Mouse (Mus musculus) cerebellum, postnatal 14 days (tissue): ENCODE measurements around the gene Zfp770.
"Not testable (repeated sequence)": the region's sequence is repeated elsewhere in the genome, so short reads cannot be mapped to it uniquely, and the experiment has no call there.

ENCODE experiments used
- DNase-seq, 2 experiments: peaks; one replicate each; pipeline ENCODE4 v3.0.0; 2021; ENCODE audit warnings: mixed read lengths in 2 of 2

The Zfp770 gene

GRCm38 (mm10) chr2:114200932-114201559 is at the start of gene Zfp770:
Zfp770 (minus strand) TSS chr2:114201469.
- DNase-seq, result peak; percentile 87 to 91

- no peak for DNase-seq
Measured at GRCm38 (mm10) chr2:114249440-114249839, 48.2 kb upstream of the Zfp770 start.

DNA sequence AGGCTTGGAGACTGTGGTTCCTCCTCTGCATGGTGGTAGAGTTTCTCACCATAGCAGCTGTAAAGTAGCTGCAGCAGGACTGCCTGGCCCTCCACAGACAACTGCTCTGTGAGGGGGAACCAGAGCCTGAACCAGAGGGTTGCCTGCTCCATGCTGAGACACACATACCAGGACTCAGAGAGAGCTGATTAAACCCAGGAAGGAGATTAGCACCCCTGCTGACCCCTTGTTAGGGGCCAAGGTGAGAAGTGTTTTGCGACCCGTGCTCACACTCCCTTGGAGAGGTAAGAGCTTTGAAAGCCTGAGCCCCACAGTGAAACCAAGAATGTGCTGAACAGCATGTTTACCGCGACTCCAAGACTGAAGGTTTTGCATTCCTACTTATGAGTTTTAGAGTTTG is 36.4 kb upstream of the Zfp770 start:
- no peak for DNase-seq

GRCm38 (mm10) chr2:114236566-114236965 is 35.3 kb upstream of the Zfp770 start:
- no peak for DNase-seq

GRCm38 (mm10) chr2:114235584-114235983 is 34.3 kb upstream of the Zfp770 start:
- DNase-seq, result no peak

DNA sequence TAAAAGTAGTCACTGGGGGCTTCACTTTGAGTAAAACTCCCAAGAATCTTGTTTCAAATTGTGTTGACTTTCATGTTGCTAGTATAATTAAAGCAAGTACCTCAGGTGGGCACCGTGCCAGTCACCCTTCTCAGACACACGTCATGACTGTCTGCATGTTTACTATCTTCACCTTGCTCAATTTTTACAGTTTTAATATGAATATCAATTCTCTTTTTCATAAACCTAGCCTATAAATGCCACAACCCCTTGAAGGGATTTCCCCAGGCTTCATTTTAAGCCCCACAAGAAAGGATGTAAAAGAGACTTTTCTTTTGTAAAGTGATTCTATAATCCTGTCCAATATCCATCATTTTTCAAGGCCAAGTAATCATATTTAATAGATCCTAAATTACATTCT is 30.0 kb upstream of the Zfp770 start:
- peak; percentile 5 to 16 for DNase-seq

DNA sequence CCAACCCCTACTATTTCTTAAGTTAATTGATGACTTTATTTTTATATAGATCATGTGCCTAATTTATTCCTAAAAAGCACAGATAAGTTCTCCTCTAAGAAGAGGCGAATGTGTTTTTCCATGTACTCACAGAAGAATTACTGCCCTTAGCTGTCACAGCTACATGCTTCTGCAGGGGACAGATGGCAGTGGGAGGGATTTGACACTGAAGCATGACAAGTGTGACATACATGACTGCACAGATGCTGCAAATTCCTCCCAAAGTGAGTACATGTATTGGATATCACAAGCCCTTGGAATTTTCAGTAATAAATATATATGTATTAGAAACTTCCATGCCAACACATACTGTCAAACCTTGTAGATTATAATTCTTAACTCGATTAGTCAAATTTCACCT is 27.4 kb upstream of the Zfp770 start:
- DNase-seq, result no peak

GRCm38 (mm10) chr2:114205036-114205435 is 3.8 kb upstream of the Zfp770 start:
- DNase-seq, result no peak

- peak in 1 of 2 experiments; percentile 8 for DNase-seq
Measured at GRCm38 (mm10) chr2:114201574-114201973, 305 bp upstream of the Zfp770 start.

GRCm38 (mm10) chr2:114196421-114196820 is 4.8 kb downstream of the Zfp770 start:
- DNase-seq, result no peak

GRCm38 (mm10) chr2:114186924-114187323 is 14.3 kb downstream of the Zfp770 start, which contains the start of gene Aqr:
Aqr (minus strand) TSS chr2:114187024.
- not testable (repeated sequence) for DNase-seq

DNA sequence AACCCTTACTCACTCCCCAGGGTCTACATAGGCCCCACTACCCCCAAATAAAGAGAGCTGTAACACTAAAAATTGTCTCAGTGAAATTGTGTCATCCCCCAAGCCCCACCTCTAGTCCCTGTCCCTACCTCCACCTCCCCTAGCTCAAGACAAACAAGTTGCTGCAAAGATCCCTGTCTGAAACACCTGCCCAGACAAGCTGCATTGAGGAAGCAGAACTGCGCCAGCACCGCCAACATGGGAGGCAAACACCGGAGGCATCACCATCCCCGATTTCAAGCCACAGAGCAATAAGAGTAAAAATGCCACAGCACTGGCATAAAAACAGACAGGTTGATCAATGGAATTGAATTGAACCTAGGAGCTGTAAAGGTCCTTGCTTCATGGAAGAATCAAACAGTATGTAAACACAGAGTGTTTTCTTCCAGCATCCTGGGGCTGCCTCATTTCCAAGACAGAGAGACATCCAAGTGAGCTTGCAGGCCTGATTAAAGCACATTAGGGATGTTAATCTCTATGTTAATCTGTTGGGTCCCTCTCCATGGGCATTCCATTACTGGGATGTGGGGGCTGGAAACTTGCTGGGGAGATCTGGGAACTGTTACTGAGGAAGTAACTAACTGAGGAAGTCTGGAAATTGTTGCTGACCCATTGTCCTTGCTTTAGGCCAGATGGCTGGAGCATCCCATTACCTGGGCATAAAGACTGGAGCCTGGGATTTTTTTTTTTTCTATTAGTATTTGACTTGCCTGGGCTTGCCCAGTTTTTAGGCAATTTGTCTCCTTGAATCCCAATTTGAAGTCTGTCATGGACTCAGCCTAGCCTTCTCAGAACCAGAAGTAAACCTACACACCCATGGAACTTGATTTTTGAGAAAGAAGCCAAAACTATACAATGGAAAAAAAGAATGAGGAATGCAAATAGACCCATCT is 23.2 kb downstream of the Zfp770 start:
- no peak for DNase-seq

- DNase-seq, result peak; percentile 82 to 84
Measured at GRCm38 (mm10) chr2:114174651-114175484, 26.4 kb downstream of the Zfp770 start.

DNA sequence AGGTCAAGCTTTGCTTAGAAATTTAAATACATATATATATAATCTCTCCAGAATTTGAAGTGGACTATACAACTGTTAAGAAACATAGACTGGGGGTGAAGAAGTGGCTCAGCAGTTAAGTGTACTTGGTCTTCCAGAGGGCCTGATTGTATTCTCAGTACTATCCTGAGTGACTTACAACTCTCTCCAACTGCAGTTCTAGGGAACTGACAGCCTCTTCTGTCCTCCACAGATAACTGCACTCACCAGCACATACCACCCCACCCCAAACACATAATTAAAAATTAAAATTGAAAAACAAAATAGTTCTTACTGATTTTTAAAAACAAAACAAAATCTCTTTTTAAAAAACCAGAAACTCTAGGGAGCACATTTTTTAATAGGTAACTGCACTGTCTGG is 28.0 kb downstream of the Zfp770 start:
- DNase-seq, result no peak

DNA sequence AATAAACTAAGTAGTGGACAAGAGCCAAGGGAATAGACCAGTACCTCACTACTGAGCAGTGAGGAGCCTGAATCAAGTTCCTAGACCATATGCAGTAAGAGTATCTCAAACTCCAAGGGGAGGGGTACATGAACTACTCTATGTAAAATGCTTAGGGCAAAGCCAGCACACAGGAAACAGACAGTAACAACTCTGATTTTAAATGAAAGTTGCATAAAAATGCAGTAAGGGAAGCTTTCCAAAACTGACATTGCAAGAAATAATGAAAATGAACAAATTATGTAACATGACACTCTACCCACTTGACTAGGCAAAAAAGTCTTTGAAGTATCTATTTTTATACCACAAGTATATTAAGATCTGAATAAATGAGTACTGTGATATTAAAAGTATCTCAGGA is 33.4 kb downstream of the Zfp770 start:
- no peak for DNase-seq

GRCm38 (mm10) chr2:114161978-114162377 is 39.3 kb downstream of the Zfp770 start:
- DNase-seq, result no peak

- no peak for DNase-seq
Measured at GRCm38 (mm10) chr2:114157345-114157744, 43.9 kb downstream of the Zfp770 start.

DNA sequence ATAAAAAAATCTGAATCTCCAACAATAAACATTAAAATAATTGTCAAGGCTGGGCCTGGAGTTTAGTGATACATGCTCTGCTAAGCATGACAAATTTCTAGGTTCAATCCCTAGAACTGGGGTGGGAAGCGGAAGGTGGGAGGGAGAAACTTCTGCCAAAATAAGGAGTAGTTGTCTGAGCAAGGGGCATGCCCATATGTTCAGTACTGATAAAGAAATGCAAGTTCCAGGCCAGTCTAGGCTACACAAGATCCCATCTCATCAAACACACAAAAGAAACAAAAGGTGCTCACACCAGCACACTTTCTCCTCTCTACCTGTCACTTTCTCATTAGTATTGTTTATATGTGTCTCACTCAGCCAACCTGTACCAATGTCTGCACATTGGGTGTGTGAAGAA is 44.6 kb downstream of the Zfp770 start:
- no peak for DNase-seq

GRCm38 (mm10) chr2:114153247-114153646 is 48.0 kb downstream of the Zfp770 start:
- no peak for DNase-seq

- DNase-seq, result no peak
Measured at GRCm38 (mm10) chr2:114146864-114147458, 54.3 kb downstream of the Zfp770 start.

DNA sequence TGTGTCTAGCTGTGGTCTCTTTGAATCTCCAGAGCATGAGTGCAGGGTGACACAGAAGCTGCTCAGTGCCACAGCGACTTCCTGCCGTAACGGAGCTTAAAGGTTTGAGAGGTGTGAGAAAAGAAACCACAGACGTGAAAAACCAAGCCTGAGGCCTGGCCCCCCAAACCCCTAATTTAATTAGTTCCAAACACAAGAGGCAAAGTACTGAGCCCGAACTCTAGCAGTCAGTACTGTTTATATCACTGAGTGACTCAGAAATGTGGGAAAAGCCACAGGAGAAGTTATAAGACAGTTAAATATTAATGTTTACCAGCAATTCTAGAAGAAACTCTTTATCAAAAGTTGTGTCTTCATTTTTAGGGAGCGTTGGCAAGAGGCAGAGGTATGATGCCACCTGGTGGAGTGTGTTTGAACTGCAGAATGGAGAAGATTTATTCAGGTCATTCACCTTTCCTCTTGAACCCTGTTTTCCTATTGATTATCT is 55.9 kb downstream of the Zfp770 start:
- DNase-seq, result peak; percentile 70 to 76

DNA sequence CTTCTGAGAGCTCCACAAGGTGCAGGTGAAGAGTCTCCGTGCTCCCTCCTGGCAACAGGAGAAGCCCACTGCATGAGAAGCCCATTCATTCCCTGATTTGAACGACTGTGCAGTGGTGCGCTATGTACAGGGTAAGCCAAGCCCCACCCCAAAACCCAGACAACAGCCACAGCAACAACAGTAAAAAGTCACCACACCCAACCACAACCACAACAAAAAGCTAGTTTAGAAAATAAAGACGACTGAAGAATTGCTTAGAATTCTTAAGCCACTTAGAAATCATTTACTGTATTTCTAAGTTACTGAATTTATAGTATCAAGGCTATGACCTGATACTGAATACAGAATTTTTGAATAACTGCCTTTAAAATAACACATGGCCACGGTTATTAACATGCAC is 56.4 kb downstream of the Zfp770 start:
- DNase-seq, result no peak

DNA sequence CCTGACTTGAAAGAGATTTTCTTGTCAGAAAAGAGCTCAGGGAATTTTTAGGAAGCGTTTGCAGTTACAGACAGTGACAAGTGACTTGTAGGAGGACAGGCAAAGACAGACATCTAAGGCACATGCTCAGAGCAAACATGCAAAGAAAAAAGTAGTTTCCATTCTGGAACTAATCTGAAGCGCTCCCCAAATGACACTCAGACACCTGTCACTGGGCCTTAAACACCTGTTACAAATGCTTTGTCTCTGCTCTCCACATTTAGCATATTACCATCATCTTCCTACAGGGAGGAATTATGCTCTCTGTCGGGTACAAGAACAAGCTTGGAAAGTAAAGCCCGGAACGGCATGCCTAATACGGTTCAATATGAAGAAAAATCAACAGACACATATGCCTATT is 57.4 kb downstream of the Zfp770 start:
- DNase-seq, result no peak
